Mouse (Mus musculus) liver, adult 2 months (tissue): Measurements from ENCODE around the gene Tpm4.

Experiments
- CTCF ChIP-seq: fragments of 200-500 bp; IDR thresholded peaks from 2 replicates; pipeline ENCODE4 v1.5.1; 2011; ENCODE audit warnings: low read depth, low read length, control low read depth
- POLR2A ChIP-seq: fragments of 200-500 bp; IDR thresholded peaks from 2 replicates; pipeline ENCODE4 v1.6.1; 2011; ENCODE audit warnings: low read length, control low read depth; ENCODE audit not compliant: insufficient read depth; ENCODE audit errors: extremely low read depth

DNA sequence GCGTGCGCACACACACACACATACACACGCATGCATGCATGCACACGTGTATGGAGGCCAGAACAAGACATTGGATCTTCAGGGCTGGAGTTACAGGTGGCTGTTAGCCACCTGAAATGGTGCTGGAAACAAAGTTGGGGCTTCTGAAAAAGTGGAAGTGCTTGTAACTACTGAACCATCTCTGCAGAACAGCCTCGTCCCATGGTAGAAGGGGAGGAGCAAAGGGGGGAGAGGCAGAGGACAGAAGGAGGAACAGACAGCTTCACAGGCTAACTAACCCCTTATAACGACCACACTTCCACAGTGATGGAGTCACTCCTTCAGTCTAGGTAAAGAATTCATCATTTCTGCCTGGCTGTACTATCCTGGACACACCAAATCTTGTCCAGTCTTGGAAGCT, 23.9 kb upstream of the Tpm4 start:
- TF ChIP-seq CTCF = no peak
- TF ChIP-seq POLR2A = no peak
